Mouse (Mus musculus) embryonic facial prominence, embryonic 12.5 days (tissue): Measurements from ENCODE around the gene Xk. TPM values are rescaled to one million over a fixed set of nuclear protein-coding genes. Genes with fewer than 3 reads are reported as not detected.
"Not testable (repeated sequence)": the region's sequence is repeated elsewhere in the genome, so short reads cannot be mapped to it uniquely, and the experiment has no call there.

Experiments used
- ATAC-seq: fragments of 200-750 bp; cut with Nextera tagmentation; 2 replicates; pipeline ENCODE4 v1.8.0; 2017; ENCODE audit not compliant: insufficient number of reproducible peaks, insufficient read depth, low FRiP score, low TSS enrichment
- H3K27ac ChIP-seq: fragments of 300-500 bp; sonication (generic); 2 replicates; pipeline ENCODE4 v1.5.1; 2016; ENCODE audit warnings: mild to moderate bottlenecking
- H3K27me3 ChIP-seq: fragments of 300-500 bp; sonication (generic); 2 replicates; pipeline ENCODE4 v1.6.1; 2016; ENCODE audit warnings: mild to moderate bottlenecking, moderate library complexity
- H3K36me3 ChIP-seq: fragments of 300-500 bp; sonication (generic); 2 replicates; pipeline ENCODE4 v1.6.1; 2016; ENCODE audit warnings: mild to moderate bottlenecking
- H3K4me1 ChIP-seq: fragments of 300-500 bp; sonication (generic); 2 replicates; pipeline ENCODE4 v1.6.1; 2016
- H3K4me2 ChIP-seq: fragments of 300-500 bp; sonication (generic); replicated peaks from 2 replicates; pipeline ENCODE4 v1.6.1; 2016; ENCODE audit warnings: mild to moderate bottlenecking, moderate library complexity
- H3K4me3 ChIP-seq: fragments of 300-500 bp; sonication (generic); 2 replicates; pipeline ENCODE4 v1.5.1; 2016; ENCODE audit warnings: mild to moderate bottlenecking
- H3K9ac ChIP-seq: fragments of 300-500 bp; sonication (generic); 2 replicates; pipeline ENCODE4 v1.6.1; 2016; ENCODE audit warnings: mild to moderate bottlenecking, moderate library complexity
- H3K9me3 ChIP-seq: fragments of 300-500 bp; sonication (generic); 2 replicates; pipeline ENCODE4 v1.6.1; 2016; ENCODE audit warnings: mild to moderate bottlenecking, moderate library complexity
- WGBS: fragments of 180-500 bp; shearing (Covaris S2); methylation state at CpG from one replicate; pipeline ENCODE4 v1.1.7; 2016; 5-methylcytosine and 5-hydroxymethylcytosine counted together
- polyA plus RNA-seq: library from polyadenylated mRNA; unstranded; fragments of >200 nt; fragmentation: Nextera tagmentation; extraction: Ambion mirVana; gene quantifications from 2 replicates; pipeline ENCODE4 v1.2.1, GENCODE M21; 2016

Gene Xk
- polyA plus RNA-seq, 1 experiment from 2014 or later: 2.6 TPM

DNA sequence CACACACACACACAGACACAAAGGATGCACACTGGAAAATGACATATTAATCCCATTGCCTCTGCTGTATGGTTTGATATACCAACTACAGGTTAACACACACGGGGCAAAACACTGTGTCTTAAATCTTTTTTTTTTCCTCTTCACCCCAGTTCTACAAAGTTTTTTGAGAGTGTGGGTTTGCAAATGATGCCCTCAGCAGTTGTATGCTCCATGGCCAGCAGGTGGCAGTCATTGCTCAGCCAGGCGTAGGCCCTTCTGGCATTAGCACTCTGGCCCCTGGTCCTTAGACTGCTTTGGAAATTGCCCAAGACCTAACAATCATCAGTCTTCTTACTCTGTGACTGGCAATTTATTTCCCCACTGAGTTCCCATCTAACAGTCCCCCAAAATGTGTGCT, 60.5 kb downstream of the Xk start:
- H3K27me3 ChIP-seq, H3K9me3 ChIP-seq, H3K4me3 ChIP-seq, H3K36me3 ChIP-seq, ATAC-seq, H3K4me2 ChIP-seq, H3K27ac ChIP-seq, H3K9ac ChIP-seq, H3K4me1 ChIP-seq: not testable (repeated sequence)
- WGBS: 36% methylated on average over 1 of the region's 2 CpGs

DNA sequence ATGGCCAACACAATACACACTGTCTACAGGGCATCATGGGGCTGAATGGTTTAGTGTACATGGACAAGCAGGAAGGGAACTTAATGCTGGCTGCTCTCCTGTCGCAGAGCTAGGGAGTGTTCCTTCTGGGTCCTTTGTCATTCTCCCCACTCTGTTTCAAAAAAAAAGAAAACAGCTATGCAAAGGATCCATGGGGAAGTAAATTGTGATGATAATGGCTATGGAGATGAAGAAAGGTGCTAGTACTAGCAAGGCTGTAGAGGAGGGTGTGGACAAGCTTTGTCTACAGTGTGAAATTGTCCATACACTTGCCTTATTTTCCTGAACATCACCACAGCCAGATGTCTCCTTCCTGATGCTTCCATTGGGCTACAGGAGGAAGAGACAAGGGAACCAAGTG, 62.4 kb downstream of the Xk start:
- not testable (repeated sequence) for H3K9ac ChIP-seq, H3K36me3 ChIP-seq, H3K27ac ChIP-seq, H3K27me3 ChIP-seq, H3K4me2 ChIP-seq, H3K4me1 ChIP-seq, H3K4me3 ChIP-seq, H3K9me3 ChIP-seq, ATAC-seq
- 57% methylated on average over 1 of the region's 1 CpGs for WGBS

DNA sequence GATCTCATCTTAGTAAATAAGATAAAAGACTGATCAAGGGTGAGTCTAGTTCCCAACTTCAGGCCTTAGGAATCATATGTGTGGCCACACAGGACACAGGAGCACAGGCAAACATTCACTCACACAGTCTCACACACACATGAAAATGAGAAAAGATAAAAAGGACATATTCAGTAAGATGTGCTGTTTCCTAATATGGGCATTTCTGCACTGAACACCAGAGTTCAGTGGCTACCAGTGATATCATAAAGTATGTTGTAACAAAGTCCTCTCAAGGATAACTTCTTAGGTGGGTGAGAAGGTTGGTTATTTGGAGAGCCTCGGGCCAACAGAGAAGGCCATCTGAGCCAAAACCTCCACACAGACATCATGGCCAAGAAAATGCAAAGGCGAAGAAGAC, 77.8 kb downstream of the Xk start, which contains the start of gene H2al1k:
TSS of gene H2al1k (plus strand) at position 301 of the 400 bp plus-strand sequence.
- ATAC-seq, H3K4me3 ChIP-seq, H3K9ac ChIP-seq, H3K27ac ChIP-seq, H3K9me3 ChIP-seq, H3K4me2 ChIP-seq, H3K36me3 ChIP-seq, H3K27me3 ChIP-seq, H3K4me1 ChIP-seq: not testable (repeated sequence)
- WGBS: no CpG with 5 or more reads among the region's 2 CpGs

Other genes with a start within 250 kb of the Xk start
- gene Fthl17e, start 239.3 kb upstream of the Xk start, polyA plus RNA-seq: not detected in 2 replicates
- not detected in 2 replicates for gene Fthl17f, start 209.7 kb upstream of the Xk start, polyA plus RNA-seq
- gene 4930402K13Rik, start 168.2 kb upstream of the Xk start, polyA plus RNA-seq: not detected in 2 replicates
- gene Lancl3, start 72.9 kb upstream of the Xk start, polyA plus RNA-seq: 1.1 and 1.3 TPM in 2 replicates
- 0.28 TPM in 1 of 2 replicates, not detected in the other for gene Gm14862, start 15.9 kb upstream of the Xk start, polyA plus RNA-seq
- gene H2al1m, start 11.0 kb downstream of the Xk start, polyA plus RNA-seq: not detected in 2 replicates
- not detected in 2 replicates for gene H2al1k, start 77.9 kb downstream of the Xk start, polyA plus RNA-seq
- gene Cybb, start 215.0 kb downstream of the Xk start, polyA plus RNA-seq: 0.83 and 1.00 TPM in 2 replicates